Mouse (Mus musculus): ENCODE results near the gene Ccdc174. TPM values are rescaled to one million over a fixed set of nuclear protein-coding genes. Genes with fewer than 3 reads are reported as not detected.

Gene Ccdc174
- 10 to 100 TPM; 20.3 to 21.0 TPM for total RNA-seq (2021)

DNA sequence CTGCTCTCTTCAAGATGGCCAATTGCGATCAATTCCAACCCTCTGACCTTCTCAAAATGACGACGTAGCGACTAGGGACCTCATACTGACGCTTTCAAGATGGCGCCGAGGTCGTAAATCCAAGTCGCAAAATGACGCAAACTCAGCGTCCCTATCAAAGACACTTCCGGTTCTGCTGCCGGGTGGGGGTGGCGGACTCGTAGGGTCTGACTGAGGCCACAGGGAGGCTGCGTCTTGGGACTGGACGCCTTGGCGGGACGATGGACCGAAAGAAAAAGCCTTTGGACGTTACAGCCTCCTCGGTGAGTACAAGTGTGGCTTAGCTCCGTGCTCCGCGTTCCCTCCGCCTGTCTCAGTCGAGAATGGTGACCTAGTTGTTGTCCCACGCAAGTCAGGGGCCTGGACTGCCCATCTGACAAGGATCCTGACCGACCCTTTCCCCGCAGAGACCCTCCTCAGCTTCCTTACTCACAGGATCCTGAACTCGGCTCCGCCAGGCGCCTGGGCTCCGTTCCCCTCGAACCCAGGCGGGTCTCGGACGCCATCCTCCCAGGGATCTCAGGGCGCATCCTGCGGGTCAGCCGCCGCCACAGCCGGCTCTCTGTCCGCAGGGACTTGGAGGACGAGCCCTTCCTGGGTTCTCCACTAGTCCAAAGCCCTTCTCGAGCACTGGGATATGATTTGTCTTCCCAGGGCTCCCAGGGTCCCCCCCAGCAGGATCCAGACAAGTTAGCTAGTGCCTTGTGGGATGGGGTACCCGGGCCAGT, at the start of gene Ccdc174:
Ccdc174 (plus strand) TSS at position 169 of the 767 bp plus-strand sequence.
- DNase-seq (ENCODE audit: extremely low spot score in 1 of 2, low spot score in 2 of 2): peak; percentile 94
- intact Hi-C loops (cut with DNase I): no loop called here

DNA sequence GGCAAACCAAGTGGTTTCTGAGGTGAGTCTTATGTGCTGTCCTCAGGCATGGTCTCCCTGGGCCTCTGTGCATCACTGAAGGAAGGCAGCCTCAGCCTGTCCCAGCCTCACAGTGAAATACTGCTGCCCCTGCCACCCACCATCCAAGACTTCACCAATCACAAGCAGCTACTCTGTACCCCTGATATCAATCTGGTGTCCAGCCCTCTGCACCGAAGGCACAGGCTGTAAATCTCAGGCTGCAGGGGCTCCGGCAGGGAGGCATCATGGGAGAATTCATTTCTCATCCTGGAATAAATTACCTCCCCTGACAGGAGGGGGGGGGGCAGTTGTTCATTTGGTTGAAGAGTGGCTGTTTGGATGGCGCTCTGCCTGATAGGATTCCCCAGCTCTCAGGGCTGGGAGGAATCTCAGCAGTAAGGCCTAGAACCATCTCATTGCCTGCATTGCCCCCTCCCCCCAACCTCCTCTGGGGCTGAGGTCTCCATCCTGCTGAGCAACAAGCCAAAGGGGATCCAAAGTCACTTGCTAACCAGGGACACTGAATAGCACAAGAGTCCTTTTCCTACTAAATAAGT, 44.9 kb upstream of the Ccdc174 start:
- intact Hi-C loops (cut with DNase I): no loop called here
- DNase-seq (ENCODE audit: extremely low spot score in 1 of 2, low spot score in 2 of 2): no peak

DNA sequence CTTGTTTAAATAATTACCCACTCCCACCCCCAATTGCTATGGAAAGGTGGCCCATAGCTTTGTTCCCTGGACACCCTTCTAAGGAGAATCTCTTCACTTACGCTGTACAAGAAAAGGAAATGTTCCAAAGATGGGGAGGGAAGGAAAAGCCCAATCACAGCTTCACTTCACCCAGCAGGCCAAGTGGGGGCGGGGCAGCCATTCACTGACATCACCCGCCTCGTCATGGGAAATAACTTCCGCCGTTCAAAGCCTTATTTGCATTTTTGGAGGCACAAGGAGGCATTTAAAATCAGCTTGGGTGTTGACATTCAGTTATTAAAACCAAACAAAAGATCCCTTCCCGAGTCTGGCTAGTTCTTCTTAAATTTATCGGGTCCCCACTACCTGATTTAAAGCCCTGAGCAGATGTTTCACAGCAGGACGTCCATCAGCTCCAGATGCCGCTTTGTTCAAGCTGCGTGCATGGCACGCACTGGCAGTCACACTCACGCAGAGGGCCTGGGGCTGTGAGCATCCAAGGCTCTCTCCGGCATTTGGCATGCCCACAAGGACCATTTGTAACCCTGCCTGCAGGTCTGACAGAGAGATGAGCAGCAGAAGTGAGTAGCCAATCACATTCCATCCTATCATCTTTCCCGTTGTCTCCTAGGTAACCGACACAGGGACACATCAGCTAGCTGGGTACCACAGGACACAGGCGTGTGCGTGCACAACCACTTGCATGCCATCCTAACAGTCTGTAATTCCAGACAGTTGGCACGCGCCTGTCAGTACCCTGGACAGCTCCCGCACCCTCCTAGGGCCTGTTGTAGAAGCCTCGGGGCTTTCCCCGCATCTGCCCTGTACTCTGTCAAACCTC, 38.6 kb upstream of the Ccdc174 start:
- intact Hi-C loops (cut with DNase I): no loop called here
- peak; percentile 72 to 85 for DNase-seq (ENCODE audit: extremely low spot score in 1 of 2, low spot score in 2 of 2)

DNA sequence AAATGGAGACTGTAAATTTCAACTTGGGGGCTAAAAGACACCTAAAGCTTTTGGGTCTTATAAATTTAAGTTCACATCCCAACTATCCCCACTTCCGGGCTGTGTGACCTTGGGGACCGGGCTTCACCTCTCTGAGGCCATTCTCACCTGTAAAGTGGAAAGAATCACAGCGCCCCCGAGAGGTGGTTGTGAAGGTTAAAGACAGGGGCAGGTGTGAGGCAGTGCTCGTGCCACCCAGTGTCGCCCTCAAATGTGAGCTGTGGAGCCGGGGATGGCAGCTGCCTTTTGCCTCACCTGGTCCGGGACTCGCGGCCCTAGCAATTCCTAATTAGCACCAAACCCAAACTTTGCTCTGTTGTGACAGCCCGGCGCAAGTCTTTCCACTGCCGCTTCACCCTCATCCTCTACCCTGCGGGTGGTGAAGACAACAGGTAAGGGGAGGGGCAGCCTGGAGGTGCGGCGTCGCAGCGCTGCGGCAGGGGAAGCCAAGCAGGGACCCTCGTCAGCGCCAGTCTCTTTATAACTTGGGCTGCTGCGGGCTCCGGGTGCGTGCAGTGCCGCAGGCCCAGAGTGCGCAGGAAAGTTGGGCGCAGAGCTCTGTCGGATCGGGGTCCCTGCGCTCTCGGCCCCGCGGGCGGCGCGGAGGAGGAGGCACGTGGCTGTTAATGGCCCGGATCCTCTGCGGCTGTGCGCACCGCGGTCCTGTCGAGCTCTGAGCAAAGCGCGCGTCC, 34.8 kb upstream of the Ccdc174 start:
- peak in 1 of 2 experiments; percentile 33 for DNase-seq (ENCODE audit: extremely low spot score in 1 of 2, low spot score in 2 of 2)
- intact Hi-C loops (cut with DNase I): no loop called here

DNA sequence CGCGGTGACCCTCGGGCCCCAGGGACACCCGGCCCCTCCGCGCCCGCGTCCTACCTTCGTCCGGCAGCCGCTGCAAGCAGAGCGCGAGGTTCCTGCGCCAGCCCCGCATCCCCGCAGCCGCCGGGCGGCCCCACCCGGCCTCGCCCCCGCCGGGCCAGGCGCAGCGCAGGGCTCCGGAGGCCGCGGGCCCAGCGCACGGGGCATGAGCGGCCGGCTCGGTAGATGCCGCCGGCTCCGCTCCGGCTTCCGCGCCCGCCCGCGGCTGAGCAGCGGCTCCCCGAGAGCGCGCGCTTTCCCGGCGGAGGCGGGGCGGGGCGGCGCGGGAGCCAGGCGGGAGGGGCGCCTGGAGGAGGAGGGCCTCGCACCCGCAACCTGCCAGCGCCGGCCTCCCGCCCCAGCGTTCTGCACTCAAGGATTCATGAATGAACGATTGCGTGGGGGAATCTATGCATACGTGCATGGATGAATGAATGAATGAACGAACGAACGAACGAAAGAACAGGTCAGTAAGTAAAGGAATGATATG, 34.2 kb upstream of the Ccdc174 start:
- intact Hi-C loops (cut with DNase I): no loop called here
- DNase-seq (ENCODE audit: extremely low spot score in 1 of 2, low spot score in 2 of 2): peak in 1 of 2 experiments; percentile 59

DNA sequence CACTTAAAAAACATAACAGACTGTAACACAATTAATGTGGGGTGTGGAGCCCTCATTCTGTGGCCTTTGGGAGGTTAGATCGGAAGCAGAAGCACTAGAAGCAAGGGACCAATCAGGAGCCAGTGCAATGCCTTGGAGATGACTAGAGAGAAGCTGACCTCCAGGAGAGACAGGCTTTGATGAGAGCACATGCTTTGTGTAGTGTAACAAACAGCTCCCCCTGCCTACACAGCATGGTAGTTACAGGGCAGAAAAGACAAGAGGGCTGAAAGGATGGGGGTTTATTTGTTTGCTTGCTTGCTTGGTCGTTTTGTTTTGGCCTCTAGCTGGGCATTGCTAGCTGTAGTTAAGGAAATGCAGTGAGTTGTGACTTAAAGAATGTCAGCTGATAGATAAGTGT, 25.3 kb upstream of the Ccdc174 start:
- intact Hi-C loops (cut with DNase I): loop anchor here (5.0 kb wide), 1 partner anchor 75 kb away; no protein-coding TSS in a partner anchor
- no peak for DNase-seq (ENCODE audit: extremely low spot score in 1 of 2, low spot score in 2 of 2)

DNA sequence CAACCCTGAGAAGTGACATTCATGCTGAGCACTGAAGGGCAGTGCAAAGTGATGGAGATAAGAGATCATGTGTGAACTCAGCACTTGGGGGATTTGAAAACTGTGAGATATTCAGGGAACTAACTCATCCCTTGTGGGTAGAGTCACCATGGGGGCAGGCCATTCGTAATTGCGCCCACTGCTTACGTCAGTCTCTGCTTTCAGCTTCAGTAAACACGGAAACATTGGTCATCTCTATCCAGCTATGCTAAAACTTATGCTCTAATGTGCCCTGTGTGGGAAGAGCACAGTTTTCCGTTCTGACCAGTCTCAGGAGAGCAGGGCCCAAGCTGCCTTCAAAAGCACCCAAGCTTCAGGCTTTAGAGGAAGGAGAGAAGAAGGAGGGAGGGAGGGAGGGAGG, 19.5 kb upstream of the Ccdc174 start:
- intact Hi-C loops (cut with DNase I): no loop called here
- no peak for DNase-seq (ENCODE audit: extremely low spot score in 1 of 2, low spot score in 2 of 2)

DNA sequence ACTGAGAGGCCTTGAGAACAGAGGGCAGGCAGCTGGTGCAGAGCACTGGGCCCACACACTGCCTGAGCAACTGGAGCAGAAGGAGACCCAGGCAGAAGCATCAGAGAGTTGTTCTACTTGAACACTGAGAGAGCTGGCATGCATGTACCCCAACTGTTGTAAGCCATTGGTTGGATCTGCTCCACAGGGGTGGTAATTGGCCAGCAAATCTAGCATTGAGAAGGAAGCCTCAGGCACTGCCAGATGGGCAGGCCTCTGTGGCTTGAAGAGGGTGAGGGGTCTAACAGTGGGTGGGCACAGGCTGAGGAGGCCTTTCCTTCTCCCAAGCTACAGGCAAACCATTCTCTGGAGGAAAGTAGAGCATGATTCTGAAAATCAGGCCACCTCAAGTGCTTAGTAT, 15.0 kb upstream of the Ccdc174 start:
- intact Hi-C loops (cut with DNase I): loop anchor here (10.0 kb wide), 1 partner anchor 328 kb away; no protein-coding TSS in a partner anchor
- no peak for DNase-seq (ENCODE audit: extremely low spot score in 1 of 2, low spot score in 2 of 2)

DNA sequence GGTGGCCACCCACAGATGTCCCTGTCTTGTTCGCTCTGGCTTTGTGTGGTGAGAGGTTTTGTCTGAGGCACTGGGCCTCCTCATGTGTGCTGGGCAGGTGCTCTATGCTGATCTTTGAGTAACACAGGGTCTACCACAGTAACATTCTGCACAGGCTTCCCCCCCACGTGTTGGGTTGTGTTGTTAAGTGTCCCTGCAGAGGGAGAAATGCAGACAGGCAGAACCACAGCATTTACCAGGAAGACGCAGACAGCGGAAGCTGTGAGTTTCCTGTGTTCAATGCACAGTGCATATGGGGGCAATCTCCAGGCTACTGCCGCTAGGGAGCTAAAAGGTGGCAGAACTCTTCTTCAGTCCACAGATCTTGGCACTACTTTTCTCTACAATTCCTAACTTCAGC, 13.3 kb upstream of the Ccdc174 start:
- intact Hi-C loops (cut with DNase I): loop anchor here (10.0 kb wide), 1 partner anchor 330 kb away; no protein-coding TSS in a partner anchor
- no peak for DNase-seq (ENCODE audit: extremely low spot score in 1 of 2, low spot score in 2 of 2)

DNA sequence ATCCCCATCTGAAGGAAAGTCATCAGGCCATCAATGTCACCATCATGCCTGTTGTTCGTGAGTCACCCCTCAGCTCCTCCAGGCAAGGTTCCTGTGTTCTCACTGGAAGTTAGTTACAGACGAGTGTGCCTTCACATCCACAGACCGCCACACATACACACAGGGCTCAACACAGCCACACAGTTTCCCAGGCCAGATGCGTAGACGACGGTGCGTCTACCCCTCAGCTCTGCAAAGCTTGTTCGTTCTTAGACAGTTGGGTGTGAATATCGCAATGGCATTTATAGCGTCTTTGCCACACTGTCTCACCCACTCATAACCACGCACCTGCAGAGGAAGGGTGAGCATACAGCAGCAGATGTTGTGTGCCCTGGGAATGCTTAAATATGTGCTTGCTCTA, 12.3 kb upstream of the Ccdc174 start:
- intact Hi-C loops (cut with DNase I): loop anchor here (10.0 kb wide), 1 partner anchor 331 kb away; no protein-coding TSS in a partner anchor
- DNase-seq (ENCODE audit: extremely low spot score in 1 of 2, low spot score in 2 of 2): no peak

DNA sequence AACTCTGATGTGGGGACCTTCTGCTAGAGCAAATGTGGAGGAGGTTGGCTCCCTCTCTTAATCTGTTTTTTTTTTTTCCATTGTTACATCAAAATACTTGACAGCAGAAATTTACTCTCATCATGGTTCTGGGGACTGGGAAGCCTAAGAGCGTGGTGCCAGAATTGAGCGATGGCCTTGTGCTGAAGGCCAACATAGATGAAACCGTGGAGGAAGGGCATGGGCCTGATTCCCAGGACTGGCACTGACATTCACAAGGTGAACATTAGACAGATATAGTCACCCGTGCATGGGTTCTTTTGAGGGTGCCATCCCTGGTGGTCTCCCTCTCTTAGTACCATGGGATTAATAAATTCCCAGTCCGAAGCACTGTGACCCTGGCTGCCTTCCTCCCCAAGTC, 9.8 kb upstream of the Ccdc174 start:
- intact Hi-C loops (cut with DNase I): loop anchor here (10.0 kb wide), 1 partner anchor 333 kb away; no protein-coding TSS in a partner anchor
- no peak for DNase-seq (ENCODE audit: extremely low spot score in 1 of 2, low spot score in 2 of 2)

DNA sequence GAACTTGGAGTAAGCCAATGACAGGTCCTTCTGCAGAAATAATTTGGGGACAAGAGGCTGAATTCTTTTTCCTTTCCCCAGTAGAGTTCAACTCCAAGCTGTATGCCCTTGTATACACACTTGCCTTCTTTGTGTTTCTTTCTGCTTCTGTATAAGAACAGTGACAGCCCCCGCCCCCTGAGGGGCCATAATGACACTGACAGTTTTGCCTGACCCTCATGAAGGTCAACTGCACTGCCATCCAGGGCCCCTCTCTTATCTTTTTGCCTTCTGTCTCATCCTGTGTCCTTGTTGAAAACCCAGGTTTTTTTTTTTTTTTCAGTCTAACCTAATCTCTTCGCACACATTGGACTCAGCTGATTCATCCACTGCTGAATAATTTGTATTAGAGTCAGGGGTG, 5.1 kb upstream of the Ccdc174 start:
- DNase-seq (ENCODE audit: extremely low spot score in 1 of 2, low spot score in 2 of 2): no peak
- intact Hi-C loops (cut with DNase I): no loop called here

DNA sequence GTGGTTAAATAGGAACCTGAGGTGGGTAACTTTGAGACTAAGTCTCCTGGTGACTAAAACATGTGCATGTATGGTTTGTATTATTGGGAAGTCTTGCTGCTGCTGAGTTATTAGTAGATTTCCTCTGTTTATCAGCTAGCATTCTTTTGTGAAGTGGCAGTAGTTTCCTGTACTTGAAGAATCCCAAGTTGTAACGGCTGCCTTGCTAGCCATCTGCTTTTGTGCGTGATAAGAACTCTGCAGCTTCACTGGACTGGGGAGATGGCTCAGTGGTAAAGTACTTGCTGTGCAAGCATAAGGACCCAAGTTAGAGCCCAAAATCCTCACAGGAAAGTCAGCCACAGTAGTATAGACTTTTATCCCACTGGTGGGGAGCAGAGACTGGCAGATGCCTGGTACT, 6.0 kb downstream of the Ccdc174 start:
- no peak for DNase-seq (ENCODE audit: extremely low spot score in 1 of 2, low spot score in 2 of 2)
- intact Hi-C loops (cut with DNase I): loop anchor here (10.0 kb wide), 1 partner anchor 281 kb away; no protein-coding TSS in a partner anchor

DNA sequence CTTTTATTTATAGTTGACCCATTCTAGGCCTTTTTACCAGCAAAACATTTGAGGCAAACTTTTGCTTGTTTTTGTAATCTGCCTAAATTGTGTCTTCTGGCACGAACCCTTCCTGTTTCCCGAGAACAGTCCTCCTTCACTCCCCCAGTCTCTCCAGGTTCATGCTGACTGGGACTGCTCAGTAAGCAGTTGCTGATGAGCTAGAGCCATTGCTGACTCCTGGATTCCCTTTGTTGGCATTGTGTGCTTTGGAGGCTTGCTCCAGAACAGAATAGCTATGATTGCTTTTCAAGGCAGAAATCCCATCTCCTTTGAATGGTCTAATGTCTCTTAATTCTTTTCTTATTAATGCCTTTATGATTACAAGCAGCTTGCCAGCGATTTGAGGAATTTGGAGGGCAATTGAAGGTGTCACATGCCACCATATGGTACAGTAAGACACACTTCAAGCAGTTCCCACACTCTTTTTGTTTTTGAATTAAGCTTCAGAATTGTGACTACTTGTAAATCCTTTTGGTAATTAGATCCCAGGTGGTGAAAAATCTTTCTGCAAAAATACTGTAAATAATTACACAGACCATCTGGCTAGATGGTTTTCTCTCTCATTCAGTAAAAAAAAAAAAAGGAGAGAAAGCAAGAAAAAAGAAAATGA, 11.5 kb downstream of the Ccdc174 start:
- intact Hi-C loops (cut with DNase I): loop anchor here (10.0 kb wide), 1 partner anchor 275 kb away; no protein-coding TSS in a partner anchor
- DNase-seq (ENCODE audit: extremely low spot score in 1 of 2, low spot score in 2 of 2): no peak

DNA sequence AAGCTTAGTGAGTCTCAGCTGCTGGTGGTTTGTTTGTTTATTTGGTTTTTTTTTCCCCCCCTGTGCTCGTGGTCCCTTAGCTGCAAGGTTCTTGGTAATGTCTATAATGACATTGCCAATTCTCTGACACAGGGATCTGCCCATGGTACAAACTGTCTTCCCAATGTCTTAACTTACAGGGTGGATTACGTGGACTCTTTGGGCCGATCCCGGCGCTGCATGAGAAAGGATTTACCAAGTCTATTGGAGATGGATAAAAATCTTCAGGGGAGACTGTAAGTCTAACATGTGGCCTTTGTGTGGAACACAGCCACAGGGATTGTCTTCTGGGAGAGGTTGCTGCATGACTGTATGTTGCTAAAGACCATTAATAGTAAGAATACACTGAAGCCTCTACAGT, 12.8 kb downstream of the Ccdc174 start:
- intact Hi-C loops (cut with DNase I): no loop called here
- DNase-seq (ENCODE audit: extremely low spot score in 1 of 2, low spot score in 2 of 2): no peak

DNA sequence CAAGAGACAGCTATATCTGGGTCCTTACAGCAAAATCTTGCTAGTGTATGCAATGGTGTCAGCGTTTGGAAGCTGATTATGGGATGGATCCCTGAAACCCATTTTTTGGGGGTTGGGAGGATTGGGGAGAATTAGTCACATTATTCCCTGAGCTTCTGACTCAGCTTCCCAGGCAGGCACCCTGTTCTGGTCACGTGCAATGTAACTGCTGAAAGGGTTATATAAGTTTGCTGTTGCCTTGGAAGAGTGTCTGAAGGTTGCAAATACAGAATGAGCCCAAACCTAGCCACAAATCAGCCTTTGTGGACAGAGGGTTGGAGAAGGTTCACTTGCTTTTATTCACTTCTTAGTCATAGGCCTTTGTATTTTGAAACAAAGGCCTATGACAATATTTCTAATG, 13.9 kb downstream of the Ccdc174 start:
- intact Hi-C loops (cut with DNase I): no loop called here
- DNase-seq (ENCODE audit: extremely low spot score in 1 of 2, low spot score in 2 of 2): no peak

DNA sequence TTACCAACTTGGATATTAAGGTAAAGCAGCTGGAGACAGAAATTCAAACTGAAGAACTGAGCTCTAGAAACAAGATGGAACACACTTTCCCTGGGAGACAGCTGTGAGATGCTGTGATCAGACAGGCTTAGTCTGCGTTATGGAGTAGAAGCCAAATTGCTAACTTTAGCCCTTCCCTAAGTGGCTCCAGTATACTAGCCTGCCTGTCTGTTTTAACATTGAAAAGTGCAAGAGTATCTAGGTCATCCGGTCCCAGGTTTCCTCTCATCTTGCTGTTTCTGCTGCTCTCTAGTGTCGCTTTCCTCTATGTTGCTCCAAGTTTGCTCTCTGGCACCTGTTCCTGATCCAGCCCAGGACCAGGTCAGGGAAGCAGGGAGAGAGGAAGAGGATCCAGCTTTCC, 18.9 kb downstream of the Ccdc174 start:
- intact Hi-C loops (cut with DNase I): loop anchor here (5.0 kb wide), 1 partner anchor 119 kb away; no protein-coding TSS in a partner anchor
- DNase-seq (ENCODE audit: extremely low spot score in 1 of 2, low spot score in 2 of 2): no peak

DNA sequence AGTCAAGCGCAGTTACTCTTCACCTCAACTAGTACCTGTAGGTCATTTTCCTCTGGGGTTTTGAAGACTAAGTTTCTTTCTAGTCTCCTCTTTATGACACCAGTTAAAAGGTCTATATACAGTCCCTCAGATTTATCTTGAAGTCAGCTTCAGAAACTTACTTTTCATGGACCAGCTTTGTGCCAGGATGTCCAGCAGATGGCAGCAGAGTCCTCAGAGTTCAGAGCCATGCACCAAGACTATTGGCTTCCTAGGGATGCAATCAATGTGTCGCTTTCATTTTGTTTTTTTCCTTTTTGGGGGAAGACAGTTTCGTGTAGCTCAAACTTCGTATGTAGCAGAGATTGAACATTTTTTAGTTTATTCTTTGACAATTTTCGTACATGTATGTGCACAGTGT, 23.7 kb downstream of the Ccdc174 start:
- intact Hi-C loops (cut with DNase I): loop anchor here (1.0 kb wide), 1 partner anchor 166 kb away; no protein-coding TSS in a partner anchor
- peak; percentile 69 to 79 for DNase-seq (ENCODE audit: extremely low spot score in 1 of 2, low spot score in 2 of 2)
